Mouse (Mus musculus): ENCODE data around the gene Moap1. TPM values are rescaled to one million over a fixed set of nuclear protein-coding genes. Genes with fewer than 3 reads are reported as not detected.

The Moap1 gene
- total and polyA plus RNA-seq, 2 experiments from 2014 or later = 47.2 to 61.4 TPM

DNA sequence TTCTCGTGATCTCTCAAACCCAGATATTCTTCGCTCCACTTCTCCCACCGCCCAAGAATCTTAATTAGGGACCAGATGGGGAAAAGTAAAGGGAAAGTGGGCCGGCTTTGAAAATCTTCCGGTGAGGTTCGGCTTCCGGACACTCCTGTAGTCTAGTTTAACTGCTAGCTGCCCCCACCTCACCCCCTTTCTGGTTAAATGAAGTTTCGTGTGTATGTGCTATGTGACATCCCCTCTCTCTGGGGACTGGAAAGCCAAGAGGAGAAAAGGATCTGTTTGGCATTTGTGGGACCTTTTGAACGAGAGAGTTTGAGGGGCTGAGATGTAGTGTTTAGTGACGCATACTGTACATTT lies 14.9 kb upstream of the Moap1 start, which contains the start of gene Gm20604:
Gm20604 (minus strand) TSS at position 270 of the 354 bp plus-strand sequence.
- Histone ChIP-seq H3K27me3 (ENCODE audit: insufficient read depth, low read length) (no peaks in the 10 kb centered on the region), H3K9me3 (ENCODE audit: low read length) (no peaks in the 10 kb centered on the region), H3K4me1 (ENCODE audit: insufficient read depth) (peaks cover 20% of the 10 kb centered on the region), H3K27ac (ENCODE audit: low read depth, low read length) (peak within 1 kb of the TSS; percentile 90), H3K36me3 (ENCODE audit: insufficient read depth) (0 out of 2 replicates have a peak, but pooled peaks cover 7% of the 10 kb centered on the region), H3K4me3 (ENCODE audit: low read depth, low read length) (peak within 1 kb of the TSS; percentile 71), H3K9ac (peak within 1 kb of the TSS; percentile 75), H3K4me2 (ENCODE audit: low read depth) (peak within 1 kb of the TSS; percentile 82)
- TF ChIP-seq CTCF (IDR thresholded peaks at IDR 0.05; ENCODE audit: low read depth) = no peak
- WGBS = 1% methylated on average over 10 of the region's 10 CpGs
- no peak for DNase-seq
- ATAC-seq = no peak

DNA sequence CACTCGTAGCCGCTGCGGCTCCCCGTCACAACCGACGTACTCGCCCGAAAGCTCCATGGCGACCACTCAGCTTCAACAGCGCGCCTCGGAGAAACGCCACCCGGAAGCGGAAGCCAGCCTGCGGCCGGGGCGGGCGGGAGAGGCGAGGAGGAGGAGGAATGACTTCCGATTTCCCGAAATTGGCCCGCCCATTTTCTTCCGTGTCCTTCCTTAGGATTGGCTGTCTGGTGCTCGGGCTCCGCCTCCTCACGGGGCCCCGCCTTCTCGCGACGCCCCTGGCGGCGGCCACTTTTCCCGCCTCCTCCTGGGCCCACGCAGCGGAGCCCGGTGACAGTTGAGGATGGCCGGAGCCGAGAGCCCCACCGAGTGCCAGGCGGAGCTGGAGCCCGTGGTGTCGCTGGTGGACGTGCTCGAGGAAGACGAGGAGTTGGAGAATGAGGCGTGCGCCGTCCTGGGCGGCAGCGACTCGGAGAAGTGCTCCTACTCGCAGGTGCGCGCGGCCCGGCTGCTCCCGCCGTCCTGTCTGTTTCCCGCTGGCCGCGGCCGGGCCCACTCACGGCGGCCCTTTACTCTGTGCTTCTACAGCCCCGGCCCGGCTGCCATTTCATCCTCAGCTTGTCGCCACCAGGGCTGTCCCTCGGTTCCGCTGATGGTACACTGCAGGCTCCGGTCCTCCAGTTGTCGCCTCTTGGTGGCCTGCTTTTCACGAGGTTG lies 14.4 kb upstream of the Moap1 start, which contains the start of the genes Gm28051, Gon7 and Ubr7:
Gm28051 (minus strand) TSS at position 77 of the 714 bp plus-strand sequence.
Gon7 (minus strand) TSS at position 115 of the 714 bp plus-strand sequence.
Ubr7 (plus strand) TSS at position 279 of the 714 bp plus-strand sequence.
- H3K4me2 ChIP-seq (ENCODE audit: low read depth) = peak within 1 kb of the TSS; percentile 82
- no peaks in the 10 kb centered on the region for H3K9me3 ChIP-seq (ENCODE audit: low read length)
- peak; percentile 98 for ATAC-seq
- peaks cover 20% of the 10 kb centered on the region for H3K4me1 ChIP-seq (ENCODE audit: insufficient read depth)
- peak within 1 kb of the TSS; percentile 75 for H3K9ac ChIP-seq
- H3K27ac ChIP-seq (ENCODE audit: low read depth, low read length) = peak within 1 kb of the TSS; percentile 90
- DNase-seq = peak; percentile 97
- 0 out of 2 replicates have a peak, but pooled peaks cover 7% of the 10 kb centered on the region for H3K36me3 ChIP-seq (ENCODE audit: insufficient read depth)
- H3K4me3 ChIP-seq (ENCODE audit: low read depth, low read length) = peak within 1 kb of the TSS; percentile 71
- peak; percentile 69 for TF ChIP-seq CTCF (IDR thresholded peaks at IDR 0.05; ENCODE audit: low read depth)
- WGBS = 4% methylated on average over 73 of the region's 73 CpGs
- no peaks in the 10 kb centered on the region for H3K27me3 ChIP-seq (ENCODE audit: insufficient read depth, low read length)

DNA sequence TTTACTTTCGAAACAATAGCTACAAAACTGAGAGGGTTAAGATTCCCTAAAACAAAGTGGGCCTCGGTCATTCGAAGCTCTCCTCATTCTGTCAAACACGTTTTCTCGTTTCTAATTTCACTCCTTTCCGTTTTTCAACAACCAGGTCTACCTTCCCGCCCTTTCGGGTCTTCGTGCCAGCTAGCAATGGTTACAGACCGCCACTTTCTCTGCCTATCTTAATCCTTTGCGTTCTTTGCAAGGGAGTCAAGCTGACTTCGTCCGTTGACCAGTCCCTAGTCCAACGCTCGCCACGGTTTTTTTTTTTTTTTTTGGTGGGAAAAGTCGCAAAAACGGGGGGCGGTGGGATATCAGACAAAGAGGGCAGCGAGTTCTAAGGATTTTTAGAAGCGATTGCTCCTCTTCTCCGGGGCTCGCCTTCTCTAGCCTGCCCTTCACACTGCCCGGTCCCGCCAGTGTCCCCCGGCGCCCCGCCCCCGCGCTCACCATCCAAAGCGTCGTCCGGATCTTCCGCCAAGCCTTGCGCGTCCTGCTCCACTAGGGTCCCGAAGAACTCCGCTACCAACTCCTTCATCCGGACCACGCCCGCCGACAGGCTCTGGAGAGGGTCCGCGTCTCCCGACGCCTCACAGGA lies 13.7 kb upstream of the Moap1 start:
- peak overlapping the region; percentile 71 for H3K4me3 ChIP-seq (ENCODE audit: low read depth, low read length)
- DNase-seq (peak; percentile 19), ATAC-seq (no peak; the same call in 1 of the 2 replicates)
- WGBS = 1% methylated on average over 46 of the region's 46 CpGs
- peak overlapping the region; percentile 82 for H3K4me2 ChIP-seq (ENCODE audit: low read depth)
- H3K9ac ChIP-seq = peak overlapping the region; percentile 75
- H3K36me3 ChIP-seq (ENCODE audit: insufficient read depth) = no peaks in the 10 kb centered on the region
- peaks cover 20% of the 10 kb centered on the region for H3K4me1 ChIP-seq (ENCODE audit: insufficient read depth)
- H3K27ac ChIP-seq (ENCODE audit: low read depth, low read length) = peak overlapping the region; percentile 90
- H3K9me3 ChIP-seq (ENCODE audit: low read length) = no peaks in the 10 kb centered on the region
- no peaks in the 10 kb centered on the region for H3K27me3 ChIP-seq (ENCODE audit: insufficient read depth, low read length)
- no peak for TF ChIP-seq CTCF (IDR thresholded peaks at IDR 0.05; ENCODE audit: low read depth)

DNA sequence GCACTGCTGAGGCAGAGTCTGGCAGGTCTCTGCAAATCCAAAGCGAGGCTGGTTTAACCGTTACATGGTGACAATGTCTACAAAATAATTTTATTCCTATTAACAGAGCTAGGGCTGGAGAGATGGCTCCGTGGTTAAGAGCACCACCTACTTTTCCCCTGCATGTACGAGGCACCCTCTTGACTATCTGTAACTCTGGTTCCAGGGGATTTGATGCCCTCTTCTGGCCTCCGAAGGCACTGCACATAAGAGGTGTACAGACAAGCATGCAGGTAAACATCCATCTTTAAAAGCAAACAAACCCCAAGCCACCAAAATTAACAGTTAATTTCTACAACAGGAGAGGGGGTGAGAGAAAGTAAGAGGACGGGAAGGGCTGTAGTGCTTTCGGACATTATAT lies 12.8 kb upstream of the Moap1 start:
- no peak overlapping the region for H3K9ac ChIP-seq
- no peak for ATAC-seq
- no peaks in the 10 kb centered on the region for H3K9me3 ChIP-seq (ENCODE audit: low read length)
- DNase-seq = no peak
- 86% methylated on average over 7 of the region's 7 CpGs for WGBS
- TF ChIP-seq CTCF (IDR thresholded peaks at IDR 0.05; ENCODE audit: low read depth) = peak; percentile 61
- H3K27me3 ChIP-seq (ENCODE audit: insufficient read depth, low read length) = no peaks in the 10 kb centered on the region
- peak overlapping the region; percentile 71 for H3K4me3 ChIP-seq (ENCODE audit: low read depth, low read length)
- H3K4me1 ChIP-seq (ENCODE audit: insufficient read depth) = peaks cover 20% of the 10 kb centered on the region
- peak overlapping the region; percentile 82 for H3K4me2 ChIP-seq (ENCODE audit: low read depth)
- H3K27ac ChIP-seq (ENCODE audit: low read depth, low read length) = 0 out of 2 replicates have a peak overlapping the region, but pooled peaks have one; percentile 4
- no peaks in the 10 kb centered on the region for H3K36me3 ChIP-seq (ENCODE audit: insufficient read depth)

DNA sequence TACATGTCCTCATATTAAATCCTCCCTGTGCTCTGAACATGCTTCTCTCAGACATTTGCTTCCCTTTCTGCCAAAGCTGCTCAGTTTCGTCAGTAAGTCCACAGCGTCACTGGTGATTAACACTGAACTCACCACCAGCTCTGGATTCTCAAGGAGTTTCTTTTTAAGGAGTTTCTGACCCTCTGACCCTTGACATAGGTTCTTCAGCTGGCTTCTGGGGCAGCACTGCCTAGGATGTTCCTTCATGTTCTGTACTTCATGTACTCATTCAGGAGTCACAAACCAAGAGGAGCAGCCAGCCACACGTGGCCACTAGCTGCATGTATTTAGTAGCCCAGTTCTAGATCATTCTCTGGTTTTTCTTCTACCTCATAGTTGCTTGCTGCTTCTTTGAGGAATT lies 4.8 kb upstream of the Moap1 start:
- Histone ChIP-seq H3K4me3 (ENCODE audit: low read depth, low read length) (no peak overlapping the region), H3K4me1 (ENCODE audit: insufficient read depth) (peaks cover 10% of the 10 kb centered on the region), H3K27ac (ENCODE audit: low read depth, low read length) (no peak overlapping the region), H3K4me2 (ENCODE audit: low read depth) (no peak overlapping the region), H3K9me3 (ENCODE audit: low read length) (no peaks in the 10 kb centered on the region), H3K27me3 (ENCODE audit: insufficient read depth, low read length) (no peaks in the 10 kb centered on the region), H3K9ac (no peak overlapping the region), H3K36me3 (ENCODE audit: insufficient read depth) (peaks cover 14% of the 10 kb centered on the region; the same call in 1 of the 2 replicates)
- no peak for TF ChIP-seq CTCF (IDR thresholded peaks at IDR 0.05; ENCODE audit: low read depth)
- no peak for DNase-seq
- ATAC-seq = no peak
- WGBS = 87% methylated on average over 3 of the region's 3 CpGs

DNA sequence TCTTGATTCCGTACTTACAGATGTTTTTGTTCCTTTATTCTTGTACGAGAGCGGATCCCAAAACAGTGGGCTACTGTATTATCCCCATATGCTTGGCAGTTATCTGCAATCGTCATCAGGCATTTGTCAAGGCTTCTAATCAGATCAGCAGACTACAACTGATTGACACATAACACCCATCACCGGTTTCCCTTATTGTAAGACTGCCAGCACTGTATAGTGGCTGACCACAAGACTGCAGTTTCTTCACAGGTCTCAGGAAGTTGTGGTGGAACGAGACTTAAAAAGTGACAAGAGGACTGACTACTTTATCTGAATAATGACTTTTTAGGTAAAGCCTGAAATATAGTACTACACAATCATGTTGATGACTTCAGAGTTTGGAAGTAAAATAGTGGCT lies 1.4 kb upstream of the Moap1 start:
- ATAC-seq = no peak
- peaks cover 19% of the 10 kb centered on the region for H3K4me1 ChIP-seq (ENCODE audit: insufficient read depth)
- TF ChIP-seq CTCF (IDR thresholded peaks at IDR 0.05; ENCODE audit: low read depth) = no peak
- WGBS = 54% methylated on average over 6 of the region's 6 CpGs
- H3K27me3 ChIP-seq (ENCODE audit: insufficient read depth, low read length) = no peaks in the 10 kb centered on the region
- H3K27ac ChIP-seq (ENCODE audit: low read depth, low read length) = no peak overlapping the region
- peak overlapping the region; percentile 82; the same call in 1 of the 2 replicates for H3K9ac ChIP-seq
- peak overlapping the region; percentile 85 for H3K4me2 ChIP-seq (ENCODE audit: low read depth)
- no peak overlapping the region for H3K4me3 ChIP-seq (ENCODE audit: low read depth, low read length)
- H3K9me3 ChIP-seq (ENCODE audit: low read length) = no peaks in the 10 kb centered on the region
- no peak for DNase-seq
- peaks cover 14% of the 10 kb centered on the region; the same call in 1 of the 2 replicates for H3K36me3 ChIP-seq (ENCODE audit: insufficient read depth)
